Mouse (Mus musculus): ENCODE data around the gene Smim13.
A peak's percentile ranks its signal among the peaks of the same experiment; 100 is the strongest.
"Not testable (repeated sequence)": the region's sequence is repeated elsewhere in the genome, so short reads cannot be mapped to it uniquely, and the experiment has no call there.

Gene Smim13

GRCm38 (mm10) chr13:41238035-41238804, 11.4 kb upstream of the Smim13 start:
- DNase-seq (ENCODE audit: low read depth, low spot score), result no peak

GRCm38 (mm10) chr13:41238805-41239130, 10.9 kb upstream of the Smim13 start:
- peak; percentile 85 for DNase-seq (ENCODE audit: low read depth, low spot score)

- DNase-seq (ENCODE audit: low read depth, low spot score), result no peak
Observed at GRCm38 (mm10) chr13:41241557-41241956, 8.1 kb upstream of the Smim13 start.

GRCm38 (mm10) chr13:41244306-41244830, 5.3 kb upstream of the Smim13 start:
- no peak for DNase-seq (ENCODE audit: low read depth, low spot score)

- peak; percentile 68 for DNase-seq (ENCODE audit: low read depth, low spot score)
Observed at GRCm38 (mm10) chr13:41248751-41249520, 708 bp upstream of the Smim13 start.

GRCm38 (mm10) chr13:41250318-41250981, 806 bp downstream of the Smim13 start:
- DNase-seq (ENCODE audit: low read depth, low spot score), result peak; percentile 50

GRCm38 (mm10) chr13:41251232-41251631, 1.6 kb downstream of the Smim13 start:
- DNase-seq (ENCODE audit: low read depth, low spot score), result not testable (repeated sequence)

- DNase-seq (ENCODE audit: low read depth, low spot score), result no peak
Observed at GRCm38 (mm10) chr13:41251667-41252066, 2.0 kb downstream of the Smim13 start.

- DNase-seq (ENCODE audit: low read depth, low spot score), result no peak
Observed at GRCm38 (mm10) chr13:41252141-41252540, 2.5 kb downstream of the Smim13 start.

- DNase-seq (ENCODE audit: low read depth, low spot score), result no peak
Observed at GRCm38 (mm10) chr13:41252736-41253135, 3.1 kb downstream of the Smim13 start.

- DNase-seq (ENCODE audit: low read depth, low spot score), result no peak
Observed at GRCm38 (mm10) chr13:41256126-41256525, 6.5 kb downstream of the Smim13 start.

- DNase-seq (ENCODE audit: low read depth, low spot score), result no peak
Observed at GRCm38 (mm10) chr13:41256962-41257361, 7.3 kb downstream of the Smim13 start.

- DNase-seq (ENCODE audit: low read depth, low spot score), result peak; percentile 23
Observed at GRCm38 (mm10) chr13:41257851-41258250, 8.2 kb downstream of the Smim13 start.

GRCm38 (mm10) chr13:41261617-41262016, 12.0 kb downstream of the Smim13 start:
- not testable (repeated sequence) for DNase-seq (ENCODE audit: low read depth, low spot score)

- no peak for DNase-seq (ENCODE audit: low read depth, low spot score)
Observed at GRCm38 (mm10) chr13:41263304-41264006, 13.8 kb downstream of the Smim13 start.

GRCm38 (mm10) chr13:41267827-41268408, 18.3 kb downstream of the Smim13 start:
- peak; percentile 84 for DNase-seq (ENCODE audit: low read depth, low spot score)

- DNase-seq (ENCODE audit: low read depth, low spot score), result no peak
Observed at GRCm38 (mm10) chr13:41273927-41274650, 24.4 kb downstream of the Smim13 start, which contains the start of gene Gm17364. TSS of gene Gm17364 (minus strand) at chr13:41273977.

- DNase-seq (ENCODE audit: low read depth, low spot score), result no peak
Observed at GRCm38 (mm10) chr13:41280696-41281095, 31.1 kb downstream of the Smim13 start.

- DNase-seq (ENCODE audit: low read depth, low spot score), result peak; percentile 88
Observed at GRCm38 (mm10) chr13:41283256-41283655, 33.6 kb downstream of the Smim13 start.

GRCm38 (mm10) chr13:41285448-41285847, 35.8 kb downstream of the Smim13 start:
- no peak for DNase-seq (ENCODE audit: low read depth, low spot score)

All from brain, adult 2 months (tissue).